Mouse (Mus musculus) midbrain, embryonic 12.5 days (tissue): ENCODE measurements around the gene Topaz1. TPM values are rescaled to one million over a fixed set of nuclear protein-coding genes. Genes with fewer than 3 reads are reported as not detected.

ENCODE experiments used
- ATAC-seq: fragments of 200-750 bp; cut with Nextera tagmentation; 2 replicates; pipeline ENCODE4 v1.8.0; 2017; ENCODE audit warnings: low read depth, moderate TSS enrichment, moderate library complexity; ENCODE audit not compliant: low FRiP score
- H3K27ac ChIP-seq: fragments of 300-500 bp; sonication (generic); replicated peaks from 2 replicates; pipeline ENCODE4 v1.5.1; 2016; ENCODE audit warnings: mild to moderate bottlenecking
- H3K27me3 ChIP-seq: fragments of 300-500 bp; sonication (generic); 2 replicates; pipeline ENCODE4 v1.6.1; 2016; ENCODE audit warnings: mild to moderate bottlenecking
- H3K36me3 ChIP-seq: fragments of 300-500 bp; sonication (generic); 2 replicates; pipeline ENCODE4 v1.6.1; 2016
- H3K4me1 ChIP-seq: fragments of 300-500 bp; sonication (generic); 2 replicates; pipeline ENCODE4 v1.6.1; 2016
- H3K4me2 ChIP-seq: fragments of 300-500 bp; sonication (generic); replicated peaks from 2 replicates; pipeline ENCODE4 v1.6.1; 2016; ENCODE audit warnings: mild to moderate bottlenecking, moderate library complexity
- H3K4me3 ChIP-seq: fragments of 300-500 bp; sonication (generic); 2 replicates; pipeline ENCODE4 v1.5.1; 2016; ENCODE audit warnings: mild to moderate bottlenecking
- H3K9ac ChIP-seq: fragments of 300-500 bp; sonication (generic); replicated peaks from 2 replicates; pipeline ENCODE4 v1.6.1; 2016; ENCODE audit warnings: mild to moderate bottlenecking, moderate library complexity
- H3K9me3 ChIP-seq: fragments of 300-500 bp; sonication (generic); 2 replicates; pipeline ENCODE4 v1.6.1; 2016; ENCODE audit warnings: mild to moderate bottlenecking
- WGBS: fragments of 180-500 bp; shearing (Covaris S2); methylation state at CpG from one replicate; pipeline ENCODE4 v1.1.7; 2016; 5-methylcytosine and 5-hydroxymethylcytosine counted together
- polyA plus RNA-seq: library from polyadenylated mRNA; unstranded; fragments of >200 nt; fragmentation: Nextera tagmentation; extraction: Ambion mirVana; gene quantifications from 2 replicates; pipeline ENCODE4 v1.2.1, GENCODE M21; 2016

Gene Topaz1
- polyA plus RNA-seq, 1 experiment from 2014 or later: not detected

DNA sequence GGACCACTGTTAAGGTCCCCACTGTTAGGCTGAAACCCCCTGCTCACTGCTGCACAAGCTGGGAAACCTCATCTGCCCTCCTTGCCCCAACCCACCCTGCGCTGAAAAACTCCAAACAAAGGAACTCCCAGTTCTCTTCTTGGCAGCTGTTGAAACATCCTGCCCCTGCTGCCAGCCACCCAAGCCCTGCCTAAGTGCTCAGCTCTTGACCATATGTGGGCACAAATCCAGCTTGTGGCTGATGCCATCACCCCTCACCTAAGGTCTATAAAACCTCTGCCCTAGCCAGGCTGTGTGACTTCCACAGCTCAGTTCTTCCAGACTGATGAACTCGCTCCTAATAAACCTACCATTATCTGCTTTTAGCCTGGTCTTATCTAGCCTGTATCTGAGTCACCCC, 11.1 kb upstream of the Topaz1 start:
- Histone ChIP-seq H3K4me2 (no peak overlapping the region), H3K9me3 (0 out of 2 replicates have a peak, but pooled peaks cover 5% of the 10 kb centered on the region), H3K36me3 (no peaks in the 10 kb centered on the region), H3K4me3 (no peak overlapping the region), H3K27ac (no peak overlapping the region), H3K9ac (no peak overlapping the region), H3K27me3 (peaks cover 9% of the 10 kb centered on the region), H3K4me1 (no peaks in the 10 kb centered on the region)
- no peak for ATAC-seq
- 73% methylated on average over 2 of the region's 2 CpGs for WGBS

DNA sequence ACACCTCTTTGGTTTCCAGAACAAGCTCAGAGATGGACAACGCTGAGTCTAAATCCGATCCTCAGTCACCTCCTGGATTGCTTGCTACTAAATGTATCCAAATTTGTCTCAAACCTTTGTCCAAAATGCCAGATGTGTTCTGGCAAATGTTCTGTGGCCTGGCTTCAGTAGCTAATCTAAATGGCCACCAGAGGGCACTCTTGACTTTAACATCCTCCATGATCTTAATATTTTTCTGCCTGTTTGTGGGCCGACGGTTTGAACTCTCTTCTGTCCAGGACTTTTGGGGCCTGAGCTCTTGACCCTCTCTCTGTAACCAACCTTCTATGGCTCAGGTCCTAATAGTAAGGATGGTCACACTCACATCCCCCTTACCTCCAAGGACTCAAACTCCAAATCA, 10.4 kb upstream of the Topaz1 start:
- Histone ChIP-seq H3K4me1 (no peaks in the 10 kb centered on the region), H3K36me3 (no peaks in the 10 kb centered on the region)
- no peak for ATAC-seq

DNA sequence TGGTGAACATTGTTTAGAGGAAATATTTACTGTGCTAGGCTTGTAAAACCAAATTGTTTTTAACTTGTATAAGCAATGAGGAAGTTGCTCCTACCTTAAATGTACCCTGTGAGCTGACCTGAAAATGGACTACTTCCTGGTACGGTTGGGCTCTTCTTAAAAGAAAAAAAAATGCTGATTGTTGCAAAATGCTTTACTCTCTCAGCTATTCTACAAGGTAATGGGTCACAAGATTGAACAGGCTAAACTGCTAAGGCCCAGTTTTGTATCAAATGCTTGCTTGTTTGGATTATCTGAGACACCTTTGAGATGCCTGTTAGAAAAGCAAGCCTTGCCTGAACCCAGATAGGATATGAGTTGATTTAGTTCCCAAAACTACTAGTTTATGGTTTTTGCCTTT, 1.3 kb upstream of the Topaz1 start:
- no peaks in the 10 kb centered on the region for H3K36me3 ChIP-seq
- H3K9me3 ChIP-seq: no peaks in the 10 kb centered on the region
- no peak overlapping the region for H3K4me2 ChIP-seq
- no peak overlapping the region for H3K27ac ChIP-seq
- 88% methylated on average over 1 of the region's 1 CpGs for WGBS
- peaks cover 3% of the 10 kb centered on the region; the same call in 1 of the 2 replicates for H3K27me3 ChIP-seq
- H3K4me1 ChIP-seq: no peaks in the 10 kb centered on the region
- no peak overlapping the region for H3K9ac ChIP-seq
- ATAC-seq: no peak
- no peak overlapping the region for H3K4me3 ChIP-seq

More for the DNA sequence above, 10.4 kb upstream of the Topaz1 start:
- Histone ChIP-seq H3K4me2 (no peak overlapping the region), H3K4me3 (no peak overlapping the region), H3K27ac (no peak overlapping the region), H3K9ac (no peak overlapping the region), H3K27me3 (peaks cover 9% of the 10 kb centered on the region), H3K9me3 (0 out of 2 replicates have a peak, but pooled peaks cover 5% of the 10 kb centered on the region)
- WGBS: 25% methylated on average over 4 of the region's 4 CpGs

DNA sequence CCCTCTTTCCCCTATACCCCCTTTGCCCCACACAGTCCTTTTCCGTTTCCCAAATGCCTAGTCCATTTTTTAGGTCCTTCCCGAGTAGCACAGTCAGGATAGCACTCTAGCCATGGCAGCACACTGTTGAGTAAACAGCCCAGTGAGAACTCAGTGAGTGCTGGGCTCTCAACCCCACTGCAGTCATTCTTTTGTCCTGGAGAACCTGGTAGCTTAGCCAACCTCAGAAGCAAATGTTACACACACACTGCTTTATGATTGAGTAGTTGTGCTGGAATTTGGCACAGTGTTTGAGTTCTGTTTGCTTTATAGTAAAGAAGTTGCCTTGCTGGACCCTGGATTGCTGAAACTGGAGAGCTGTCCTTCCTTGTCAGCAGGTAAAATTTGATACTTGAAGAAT, 10.5 kb downstream of the Topaz1 start:
- no peaks in the 10 kb centered on the region for H3K4me1 ChIP-seq
- 50% methylated on average over 2 of the region's 2 CpGs for WGBS
- no peaks in the 10 kb centered on the region for H3K9me3 ChIP-seq
- H3K4me2 ChIP-seq: no peak overlapping the region
- ATAC-seq: no peak
- H3K4me3 ChIP-seq: no peak overlapping the region
- no peak overlapping the region for H3K9ac ChIP-seq
- no peaks in the 10 kb centered on the region for H3K27me3 ChIP-seq
- no peaks in the 10 kb centered on the region for H3K36me3 ChIP-seq
- H3K27ac ChIP-seq: no peak overlapping the region

DNA sequence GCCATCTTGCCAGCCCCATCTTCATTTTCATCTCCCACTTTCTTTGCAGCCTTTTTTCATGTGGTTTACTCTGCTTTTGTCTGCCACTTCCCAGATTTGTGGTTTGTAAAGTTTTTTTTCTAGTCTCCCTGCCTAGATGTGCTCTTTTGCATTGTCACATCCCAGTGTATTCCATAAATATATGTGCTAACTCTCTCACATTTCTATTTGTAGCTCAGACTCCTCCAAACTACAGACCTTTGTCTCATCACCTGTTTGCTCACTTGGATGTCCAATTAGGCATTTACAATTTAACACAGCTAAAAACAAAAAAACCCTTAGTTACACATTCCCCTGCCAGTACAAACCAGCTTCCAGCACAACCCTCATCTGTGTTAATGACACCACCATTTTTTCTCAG, 13.0 kb downstream of the Topaz1 start:
- H3K27ac ChIP-seq: no peak overlapping the region
- H3K9me3 ChIP-seq: no peaks in the 10 kb centered on the region
- H3K36me3 ChIP-seq: no peaks in the 10 kb centered on the region
- H3K4me1 ChIP-seq: no peaks in the 10 kb centered on the region
- no peak overlapping the region for H3K9ac ChIP-seq
- H3K4me2 ChIP-seq: no peak overlapping the region
- ATAC-seq: no peak
- H3K27me3 ChIP-seq: no peaks in the 10 kb centered on the region
- no peak overlapping the region for H3K4me3 ChIP-seq

DNA sequence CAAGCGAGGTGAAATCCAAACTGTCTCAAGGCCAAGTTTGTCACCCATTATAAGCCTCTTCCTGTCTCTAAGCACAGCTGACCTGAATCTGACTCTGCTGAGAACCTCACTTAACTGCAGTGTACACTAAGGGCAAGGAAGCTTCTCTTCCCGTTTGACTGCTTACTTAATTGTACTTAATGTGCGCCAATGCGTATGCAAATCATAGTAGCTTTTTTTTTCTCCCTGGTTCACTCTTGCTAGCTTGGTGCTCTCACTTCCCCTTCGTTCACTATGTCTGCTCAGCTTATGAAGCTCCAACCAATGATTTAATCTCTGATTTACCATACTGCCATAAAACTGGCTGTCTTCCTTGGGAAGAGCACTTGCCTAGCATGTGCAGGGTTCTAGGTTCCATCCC, 38.1 kb downstream of the Topaz1 start:
- 81% methylated on average over 5 of the region's 5 CpGs for WGBS
- ATAC-seq: no peak
- Histone ChIP-seq H3K9ac (no peak overlapping the region), H3K4me3 (no peak overlapping the region), H3K36me3 (no peaks in the 10 kb centered on the region), H3K9me3 (no peaks in the 10 kb centered on the region), H3K4me2 (no peak overlapping the region), H3K27ac (no peak overlapping the region), H3K27me3 (no peaks in the 10 kb centered on the region), H3K4me1 (no peaks in the 10 kb centered on the region)

DNA sequence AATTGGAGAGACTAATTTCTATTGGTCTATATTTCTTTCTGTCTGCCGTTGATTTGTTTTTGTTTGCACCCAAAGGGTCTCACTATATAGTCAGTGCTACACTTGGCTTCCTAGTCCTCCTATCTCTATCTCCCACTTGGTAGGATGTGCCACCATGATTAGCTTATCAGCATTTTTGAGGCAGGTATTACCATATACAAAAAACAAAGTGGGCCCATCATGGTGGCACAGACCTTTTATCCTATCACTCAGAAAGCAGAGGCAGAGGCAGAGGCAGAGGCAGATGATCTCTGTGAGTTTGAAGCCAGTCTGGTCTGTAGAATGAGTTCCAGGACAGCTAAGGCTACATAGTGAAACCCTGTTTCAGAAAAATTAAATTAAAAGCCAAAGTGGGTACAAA, 39.4 kb downstream of the Topaz1 start:
- Histone ChIP-seq H3K9me3 (no peaks in the 10 kb centered on the region), H3K27me3 (no peaks in the 10 kb centered on the region), H3K36me3 (no peaks in the 10 kb centered on the region), H3K4me1 (no peaks in the 10 kb centered on the region), H3K27ac (no peak overlapping the region), H3K4me2 (no peak overlapping the region), H3K9ac (no peak overlapping the region), H3K4me3 (no peak overlapping the region)
- 92% methylated on average over 1 of the region's 1 CpGs for WGBS
- ATAC-seq: no peak

DNA sequence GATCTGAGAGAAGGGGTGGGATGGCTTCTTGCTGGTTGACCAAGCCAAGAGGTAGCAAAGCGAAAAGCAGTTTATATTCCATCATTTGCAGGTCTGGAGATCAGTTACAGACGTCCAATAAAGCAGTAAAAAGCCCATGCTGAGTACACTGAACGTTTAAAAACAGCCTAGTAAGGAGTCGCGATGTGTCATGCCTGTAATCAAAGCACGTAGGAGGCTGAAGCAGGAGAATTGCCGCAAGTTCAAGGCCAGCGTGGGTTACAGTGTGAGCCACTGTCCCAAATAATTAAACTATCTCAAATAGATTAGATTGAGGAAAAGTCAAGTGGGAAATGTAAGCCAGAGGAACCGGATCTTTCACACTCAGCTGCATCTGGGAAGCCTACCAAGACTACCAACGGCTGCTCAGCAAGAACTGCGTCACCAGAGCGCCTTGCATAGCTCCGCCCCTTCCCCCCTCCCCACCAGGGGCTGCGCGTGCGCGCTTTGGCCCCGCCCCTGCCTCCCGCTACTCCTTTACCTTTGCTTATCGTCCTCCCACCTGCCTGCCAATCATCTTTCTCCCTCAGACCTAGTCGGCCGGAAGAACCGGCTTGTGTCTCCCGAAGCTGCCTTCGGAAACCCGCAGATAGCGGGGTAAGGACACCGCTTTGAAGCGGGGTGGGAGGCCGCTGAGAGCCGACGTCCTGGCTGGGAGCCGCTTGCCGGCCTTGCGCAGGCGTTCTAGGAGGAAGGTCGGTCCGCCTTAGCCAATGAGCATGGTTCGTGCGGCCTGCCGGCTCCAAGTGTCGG, 58.1 kb downstream of the Topaz1 start, which contains the start of gene Tcaim:
TSS of gene Tcaim (plus strand) at position 487 of the 792 bp plus-strand sequence.
- Histone ChIP-seq H3K9ac (peak within 1 kb of the TSS; percentile 74), H3K27me3 (0 out of 2 replicates have a peak, but pooled peaks cover 6% of the 10 kb centered on the region), H3K4me3 (peak within 1 kb of the TSS; percentile 70), H3K9me3 (no peaks in the 10 kb centered on the region), H3K4me1 (peaks cover 12% of the 10 kb centered on the region), H3K27ac (peak within 1 kb of the TSS; percentile 84), H3K36me3 (no peaks in the 10 kb centered on the region), H3K4me2 (peak within 1 kb of the TSS; percentile 89)
- ATAC-seq: peak; percentile 98
- WGBS: 9% methylated on average over 42 of the region's 42 CpGs

DNA sequence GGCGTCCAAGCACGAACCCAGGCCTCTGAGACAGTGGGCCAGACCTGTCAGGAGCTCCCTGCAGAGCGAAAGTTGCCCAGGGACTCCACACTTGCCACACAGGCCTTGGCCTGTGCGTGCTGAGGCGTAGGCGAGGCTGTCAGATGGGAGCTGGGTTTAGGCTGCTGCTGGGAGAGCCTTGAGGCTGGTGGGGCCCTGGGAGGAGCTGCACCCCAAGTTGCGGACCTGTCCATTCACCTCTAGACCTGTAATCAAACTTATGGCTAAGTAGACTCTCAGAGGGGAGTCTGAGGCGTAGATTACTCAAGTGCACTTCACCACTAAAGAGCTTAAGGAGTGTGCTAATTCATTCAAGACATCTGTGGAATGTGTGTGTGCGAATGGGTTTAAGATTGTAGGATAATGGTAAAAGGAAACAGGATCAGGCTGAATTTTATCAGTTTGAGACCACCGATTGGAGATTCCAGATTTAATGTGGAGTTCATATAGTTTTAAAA, 58.7 kb downstream of the Topaz1 start:
- peak overlapping the region; percentile 70 for H3K4me3 ChIP-seq
- peaks cover 12% of the 10 kb centered on the region for H3K4me1 ChIP-seq
- 12% methylated on average over 10 of the region's 10 CpGs for WGBS
- H3K36me3 ChIP-seq: no peaks in the 10 kb centered on the region
- 0 out of 2 replicates have a peak, but pooled peaks cover 6% of the 10 kb centered on the region for H3K27me3 ChIP-seq
- no peak for ATAC-seq
- peak overlapping the region; percentile 89 for H3K4me2 ChIP-seq
- H3K9ac ChIP-seq: peak overlapping the region; percentile 74
- no peaks in the 10 kb centered on the region for H3K9me3 ChIP-seq
- peak overlapping the region; percentile 84 for H3K27ac ChIP-seq

DNA sequence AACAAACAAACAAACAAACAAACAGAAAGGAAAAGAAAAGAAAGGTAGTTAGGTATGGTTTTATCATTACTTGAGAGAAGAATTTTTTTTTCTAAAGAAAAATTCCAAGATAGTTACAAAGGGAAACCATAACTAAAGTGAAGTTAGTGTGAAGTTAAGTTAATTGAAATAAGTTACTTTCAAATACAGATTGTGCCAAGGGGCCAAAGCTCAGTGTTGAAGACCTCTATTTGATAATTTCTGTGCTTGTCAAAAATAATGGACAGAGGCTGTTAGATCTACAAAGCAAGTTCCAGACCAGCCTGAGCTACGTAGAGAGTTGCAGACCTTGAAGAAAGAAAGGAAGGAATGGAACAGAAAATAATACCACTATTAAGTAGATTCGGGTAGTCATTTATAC, 60.0 kb downstream of the Topaz1 start:
- Histone ChIP-seq H3K4me2 (no peak overlapping the region), H3K27ac (no peak overlapping the region), H3K27me3 (0 out of 2 replicates have a peak, but pooled peaks cover 6% of the 10 kb centered on the region), H3K4me1 (peaks cover 12% of the 10 kb centered on the region), H3K36me3 (no peaks in the 10 kb centered on the region), H3K9ac (no peak overlapping the region), H3K9me3 (no peaks in the 10 kb centered on the region), H3K4me3 (no peak overlapping the region)
- 89% methylated on average over 2 of the region's 2 CpGs for WGBS
- no peak for ATAC-seq

DNA sequence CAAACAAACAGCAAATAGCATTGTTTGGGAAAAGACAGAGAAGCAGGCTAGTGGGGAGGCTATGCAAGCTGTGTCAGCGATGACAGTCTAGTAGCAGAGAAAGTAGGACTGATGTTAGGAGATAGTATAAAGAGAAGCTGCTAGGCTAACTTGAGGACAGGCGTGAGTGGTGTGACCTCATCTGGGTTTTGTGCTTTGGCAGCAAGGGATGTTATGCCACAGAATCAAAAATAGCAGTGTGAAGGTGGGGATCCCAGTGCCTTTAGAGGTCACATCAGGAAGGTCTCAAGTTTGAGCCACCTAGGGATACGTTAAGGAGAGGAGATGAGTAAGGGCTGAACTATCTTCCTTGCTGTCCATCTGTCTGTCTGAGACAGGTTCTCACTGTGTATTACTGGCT, 63.1 kb downstream of the Topaz1 start:
- H3K4me2 ChIP-seq: no peak overlapping the region
- no peak overlapping the region for H3K27ac ChIP-seq
- H3K9me3 ChIP-seq: no peaks in the 10 kb centered on the region
- ATAC-seq: no peak
- H3K4me1 ChIP-seq: peaks cover 12% of the 10 kb centered on the region
- H3K27me3 ChIP-seq: no peaks in the 10 kb centered on the region
- WGBS: 90% methylated on average over 3 of the region's 3 CpGs
- peaks cover 5% of the 10 kb centered on the region for H3K36me3 ChIP-seq
- no peak overlapping the region for H3K4me3 ChIP-seq
- no peak overlapping the region for H3K9ac ChIP-seq

DNA sequence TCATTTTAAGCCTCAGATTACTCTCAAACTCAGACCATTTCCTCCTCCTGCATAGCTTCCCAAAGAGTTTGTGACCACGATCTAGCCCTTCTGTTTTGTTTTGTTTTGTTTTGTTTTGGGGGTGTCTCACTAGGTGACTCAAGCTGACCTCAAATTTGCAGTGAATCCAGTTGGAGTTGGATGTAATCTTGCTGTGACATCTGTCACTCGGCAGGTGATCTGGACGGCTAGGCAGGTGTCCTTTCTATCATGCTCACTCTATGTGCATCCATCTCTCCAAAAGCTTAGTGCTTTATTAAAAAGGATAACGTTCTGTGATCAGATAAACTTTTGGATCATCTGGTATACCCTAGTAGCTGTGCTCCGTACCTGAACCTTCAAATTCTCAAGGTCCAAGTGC, 65.2 kb downstream of the Topaz1 start:
- Histone ChIP-seq H3K27ac (no peak overlapping the region), H3K9ac (no peak overlapping the region), H3K9me3 (no peaks in the 10 kb centered on the region), H3K4me2 (no peak overlapping the region), H3K4me1 (no peaks in the 10 kb centered on the region), H3K4me3 (no peak overlapping the region), H3K36me3 (peaks cover 5% of the 10 kb centered on the region), H3K27me3 (no peaks in the 10 kb centered on the region)
- 87% methylated on average over 5 of the region's 5 CpGs for WGBS
- ATAC-seq: no peak
